Mouse (Mus musculus) heart, postnatal 10 days (tissue): ENCODE results near the gene Tanc2. TPM values are rescaled to one million over a fixed set of nuclear protein-coding genes. Genes with fewer than 3 reads are reported as not detected.

Experiments used
- microRNA-seq, 2 experiments: library from miRNA; unstranded; fragments of <30 nt; microRNA quantifications; one replicate each; pipeline ENCODE4 v1.2.0; 2022
- total RNA-seq, 2 experiments: library from RNA; stranded (reverse); gene quantifications; 2 replicates each; pipeline ENCODE4 v1.2.3; 2021

Tanc2 gene
- total RNA-seq, 2 experiments from 2014 or later: 34.6 to 35.5 TPM

Small RNAs within 50 kb of the gene (microRNA-seq; reads per million reads assigned to microRNA genes)
- gene Gm23990: 0 reads per million in 2 experiments

Other genes with a start within 250 kb of the Tanc2 start
- not detected for gene March10, start 133.3 kb upstream of the Tanc2 start, total RNA-seq